Mouse (Mus musculus): ENCODE measurements around the gene Bmp6. TPM values are rescaled to one million over a fixed set of nuclear protein-coding genes. Genes with fewer than 3 reads are reported as not detected.

The Bmp6 gene
- polyA plus RNA-seq, 1 experiment from 2014 or later = 1.3 TPM

DNA sequence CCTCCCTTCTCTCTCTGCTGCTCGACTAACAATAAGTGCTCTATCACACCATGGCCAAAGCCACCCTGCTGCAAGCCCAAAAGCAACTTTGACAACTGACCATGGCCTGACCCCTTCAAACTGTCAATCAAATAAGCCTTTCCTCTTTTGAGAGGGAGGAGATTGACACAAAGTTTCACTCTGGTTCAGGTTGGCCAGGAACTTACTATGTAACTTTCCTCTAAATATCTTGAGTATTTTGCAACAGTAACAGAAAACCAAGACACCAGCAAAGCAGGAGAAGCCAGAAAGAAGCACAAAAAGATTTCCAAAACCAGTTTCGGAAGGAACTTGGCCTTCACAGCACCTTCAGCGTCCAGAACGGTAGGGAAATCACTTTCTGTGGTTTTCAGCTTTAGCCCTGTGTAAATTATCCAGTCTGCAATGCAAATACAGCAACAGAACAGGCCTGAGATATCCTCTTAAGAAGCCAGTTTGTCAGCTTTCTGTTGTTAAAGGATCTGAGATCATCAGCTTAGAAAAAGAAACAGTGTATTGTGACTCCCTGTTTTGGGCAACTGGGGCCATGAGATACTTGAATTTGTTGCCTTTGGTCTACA is 177.2 kb downstream of the Bmp6 start:
- peaks cover 15% of the 10 kb centered on the region for H3K4me1 ChIP-seq
- WGBS = 81% methylated on average over 4 of the region's 4 CpGs
- H3K9me3 ChIP-seq = no peaks in the 10 kb centered on the region
- H3K4me3 ChIP-seq = no peak overlapping the region
- no peak for ATAC-seq (ENCODE audit: insufficient number of reproducible peaks, low FRiP score, low TSS enrichment, low read depth)
- no peak overlapping the region for H3K9ac ChIP-seq
- no peak overlapping the region for H3K27ac ChIP-seq
- peaks cover 72% of the 10 kb centered on the region for H3K36me3 ChIP-seq
- H3K27me3 ChIP-seq = no peaks in the 10 kb centered on the region
- H3K4me2 ChIP-seq = no peak overlapping the region

DNA sequence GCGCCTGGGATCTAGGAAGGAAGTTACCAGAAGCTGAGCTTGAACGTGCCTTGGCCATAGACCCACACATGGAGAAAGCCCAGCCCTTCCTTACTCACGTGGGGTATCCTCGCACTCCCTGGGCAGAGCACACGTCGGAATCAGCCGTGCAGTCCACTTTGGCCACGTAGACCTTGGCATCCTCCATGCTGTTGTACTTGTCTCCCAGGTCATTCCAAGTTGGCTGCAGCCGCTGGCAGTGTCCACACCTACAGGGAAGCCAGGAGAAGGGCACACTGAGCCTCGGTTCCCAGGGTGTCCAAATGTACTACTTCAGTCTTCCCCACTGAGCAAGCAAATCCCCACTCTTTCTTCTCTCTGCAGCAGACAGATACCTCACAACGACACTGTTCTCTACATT is 178.3 kb downstream of the Bmp6 start:
- Histone ChIP-seq H3K27me3 (no peaks in the 10 kb centered on the region), H3K36me3 (peaks cover 62% of the 10 kb centered on the region), H3K9ac (no peak overlapping the region), H3K9me3 (no peaks in the 10 kb centered on the region), H3K4me1 (peaks cover 15% of the 10 kb centered on the region), H3K27ac (no peak overlapping the region), H3K4me2 (no peak overlapping the region), H3K4me3 (no peak overlapping the region)
- no peak for ATAC-seq (ENCODE audit: insufficient number of reproducible peaks, low FRiP score, low TSS enrichment, low read depth)
- WGBS = 90% methylated on average over 11 of the region's 11 CpGs

GRCm38 (mm10) chr13:38525261-38525660 is 180.4 kb downstream of the Bmp6 start:
- H3K27ac ChIP-seq = no peak overlapping the region
- H3K4me1 ChIP-seq = peaks cover 23% of the 10 kb centered on the region
- H3K9me3 ChIP-seq = no peaks in the 10 kb centered on the region
- ATAC-seq (ENCODE audit: insufficient number of reproducible peaks, low FRiP score, low TSS enrichment, low read depth) = no peak
- no peaks in the 10 kb centered on the region for H3K27me3 ChIP-seq
- WGBS = 82% methylated on average over 3 of the region's 3 CpGs
- H3K4me3 ChIP-seq = no peak overlapping the region
- no peak overlapping the region for H3K9ac ChIP-seq
- peaks cover 41% of the 10 kb centered on the region for H3K36me3 ChIP-seq
- H3K4me2 ChIP-seq = no peak overlapping the region

GRCm38 (mm10) chr13:38526116-38526515 is 181.2 kb downstream of the Bmp6 start:
- WGBS = 71% methylated on average over 2 of the region's 2 CpGs
- H3K36me3 ChIP-seq = peaks cover 33% of the 10 kb centered on the region
- H3K4me3 ChIP-seq = no peak overlapping the region
- peak overlapping the region; percentile 68 for H3K4me2 ChIP-seq
- no peak for ATAC-seq (ENCODE audit: insufficient number of reproducible peaks, low FRiP score, low TSS enrichment, low read depth)
- no peaks in the 10 kb centered on the region for H3K27me3 ChIP-seq
- H3K9me3 ChIP-seq = no peaks in the 10 kb centered on the region
- no peak overlapping the region for H3K9ac ChIP-seq
- H3K27ac ChIP-seq = no peak overlapping the region
- peaks cover 23% of the 10 kb centered on the region for H3K4me1 ChIP-seq

GRCm38 (mm10) chr13:38527041-38527796 is 182.3 kb downstream of the Bmp6 start:
- peaks cover 22% of the 10 kb centered on the region for H3K36me3 ChIP-seq
- H3K27ac ChIP-seq = peak overlapping the region; percentile 96
- H3K27me3 ChIP-seq = peaks cover under 1% of the 10 kb centered on the region; the same call in 1 of the 2 replicates
- no peaks in the 10 kb centered on the region for H3K9me3 ChIP-seq
- H3K9ac ChIP-seq = peak overlapping the region; percentile 91
- 4% methylated on average over 15 of the region's 15 CpGs for WGBS
- peaks cover 23% of the 10 kb centered on the region for H3K4me1 ChIP-seq
- no peak for ATAC-seq (ENCODE audit: insufficient number of reproducible peaks, low FRiP score, low TSS enrichment, low read depth)
- H3K4me2 ChIP-seq = peak overlapping the region; percentile 68
- H3K4me3 ChIP-seq = peak overlapping the region; percentile 92

DNA sequence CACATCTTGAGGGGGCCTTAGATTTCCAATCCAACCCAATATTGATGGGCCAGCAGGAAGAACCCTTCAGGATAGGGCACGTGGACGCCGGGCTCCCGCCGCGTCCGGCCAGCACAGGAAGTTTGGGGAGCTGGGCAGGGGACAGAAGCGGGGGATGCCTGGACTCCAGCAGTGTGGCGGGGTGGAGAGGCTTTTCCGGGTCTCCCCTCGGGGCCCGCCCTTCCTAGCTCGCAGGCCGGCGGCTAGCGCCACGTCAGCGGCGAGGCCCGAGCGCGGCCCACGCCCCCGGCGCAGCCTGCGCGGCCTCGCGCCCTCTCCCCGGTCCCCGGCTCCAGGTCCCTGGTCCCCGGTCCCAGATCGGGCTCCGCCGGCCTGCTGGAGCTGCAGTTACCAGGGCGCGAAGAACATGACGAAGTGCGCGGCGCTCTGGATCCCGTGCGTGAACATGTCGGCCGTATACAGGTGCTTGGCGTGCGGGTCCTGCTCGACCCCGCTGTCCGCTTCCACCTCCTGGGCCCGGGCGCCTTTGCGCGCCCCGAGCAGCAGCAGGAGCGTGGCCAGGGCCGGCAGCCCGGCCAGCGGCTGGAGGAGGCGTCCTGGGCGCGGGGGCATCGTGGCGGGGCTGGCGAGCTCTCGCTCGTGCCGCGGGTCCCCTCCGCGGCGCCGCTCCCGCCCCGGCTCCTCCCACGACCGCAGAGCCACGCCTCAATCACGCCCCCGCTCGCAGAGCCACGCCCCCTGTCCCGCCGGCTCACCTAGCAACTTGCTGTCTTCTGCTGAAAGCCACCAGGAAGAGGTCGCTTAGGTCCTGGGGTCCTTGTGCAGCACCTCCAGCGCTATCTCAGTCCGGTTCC is 183.1 kb downstream of the Bmp6 start:
- Histone ChIP-seq H3K27ac (peak overlapping the region; percentile 96), H3K36me3 (peaks cover 14% of the 10 kb centered on the region), H3K4me1 (peaks cover 23% of the 10 kb centered on the region), H3K9ac (peak overlapping the region; percentile 91), H3K27me3 (peaks cover 4% of the 10 kb centered on the region; the same call in 1 of the 2 replicates), H3K4me2 (peak overlapping the region; percentile 68), H3K9me3 (no peaks in the 10 kb centered on the region), H3K4me3 (peak overlapping the region; percentile 92)
- peak; percentile 82 for ATAC-seq (ENCODE audit: insufficient number of reproducible peaks, low FRiP score, low TSS enrichment, low read depth)
- under 1% methylated on average over 82 of the region's 87 CpGs for WGBS

GRCm38 (mm10) chr13:38528687-38529294 is 183.9 kb downstream of the Bmp6 start, which contains the start of gene Txndc5:
Txndc5 (minus strand) TSS chr13:38528824.
- WGBS = 45% methylated on average over 9 of the region's 9 CpGs
- Histone ChIP-seq H3K4me1 (peaks cover 23% of the 10 kb centered on the region), H3K4me2 (peak within 1 kb of the TSS; percentile 68), H3K27ac (peak within 1 kb of the TSS; percentile 96), H3K9me3 (no peaks in the 10 kb centered on the region), H3K9ac (peak within 1 kb of the TSS; percentile 91), H3K27me3 (peaks cover 4% of the 10 kb centered on the region; the same call in 1 of the 2 replicates), H3K36me3 (peaks cover 6% of the 10 kb centered on the region; the same call in 1 of the 2 replicates), H3K4me3 (peak within 1 kb of the TSS; percentile 92)
- ATAC-seq (ENCODE audit: insufficient number of reproducible peaks, low FRiP score, low TSS enrichment, low read depth) = no peak

- H3K9ac ChIP-seq = no peak overlapping the region
- no peak for ATAC-seq (ENCODE audit: insufficient number of reproducible peaks, low FRiP score, low TSS enrichment, low read depth)
- H3K9me3 ChIP-seq = no peaks in the 10 kb centered on the region
- no peak overlapping the region for H3K4me3 ChIP-seq
- WGBS = 93% methylated on average over 6 of the region's 6 CpGs
- H3K27ac ChIP-seq = no peak overlapping the region
- H3K27me3 ChIP-seq = peaks cover 4% of the 10 kb centered on the region; the same call in 1 of the 2 replicates
- no peak overlapping the region for H3K4me2 ChIP-seq
- H3K36me3 ChIP-seq = no peaks in the 10 kb centered on the region
- peaks cover 23% of the 10 kb centered on the region for H3K4me1 ChIP-seq
Measured at GRCm38 (mm10) chr13:38529576-38529975, 184.7 kb downstream of the Bmp6 start.

GRCm38 (mm10) chr13:38531498-38531897 is 186.6 kb downstream of the Bmp6 start:
- peaks cover 4% of the 10 kb centered on the region; the same call in 1 of the 2 replicates for H3K27me3 ChIP-seq
- WGBS = 78% methylated on average over 4 of the region's 4 CpGs
- no peak overlapping the region for H3K4me2 ChIP-seq
- H3K36me3 ChIP-seq = no peaks in the 10 kb centered on the region
- H3K4me3 ChIP-seq = no peak overlapping the region
- no peak overlapping the region for H3K27ac ChIP-seq
- ATAC-seq (ENCODE audit: insufficient number of reproducible peaks, low FRiP score, low TSS enrichment, low read depth) = no peak
- peaks cover 12% of the 10 kb centered on the region for H3K4me1 ChIP-seq
- H3K9ac ChIP-seq = no peak overlapping the region
- H3K9me3 ChIP-seq = no peaks in the 10 kb centered on the region

DNA sequence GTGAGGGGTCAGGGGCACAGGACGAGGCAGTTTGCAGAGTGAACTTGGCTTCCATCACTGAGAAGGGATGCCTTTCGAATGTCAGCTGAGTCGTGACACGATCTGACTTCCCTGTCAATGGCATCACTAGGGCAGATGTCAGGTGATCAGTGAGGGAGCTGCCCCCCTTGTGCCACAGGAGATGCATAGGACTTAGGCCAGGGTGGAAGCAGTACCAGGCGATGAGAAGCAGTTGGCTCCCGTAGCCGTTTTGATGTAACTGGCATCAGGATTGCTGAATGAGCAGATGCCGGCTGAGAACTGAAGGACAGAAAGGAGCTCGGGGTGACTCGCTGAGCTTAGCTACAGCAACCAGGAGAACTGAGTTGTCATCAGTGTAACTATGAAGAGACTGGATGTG is 188.6 kb downstream of the Bmp6 start:
- peaks cover 4% of the 10 kb centered on the region; the same call in 1 of the 2 replicates for H3K27me3 ChIP-seq
- no peak overlapping the region for H3K4me3 ChIP-seq
- no peak for ATAC-seq (ENCODE audit: insufficient number of reproducible peaks, low FRiP score, low TSS enrichment, low read depth)
- H3K4me1 ChIP-seq = peaks cover 6% of the 10 kb centered on the region
- H3K36me3 ChIP-seq = no peaks in the 10 kb centered on the region
- no peak overlapping the region for H3K27ac ChIP-seq
- H3K4me2 ChIP-seq = no peak overlapping the region
- WGBS = 82% methylated on average over 10 of the region's 10 CpGs
- H3K9me3 ChIP-seq = no peaks in the 10 kb centered on the region
- H3K9ac ChIP-seq = no peak overlapping the region

DNA sequence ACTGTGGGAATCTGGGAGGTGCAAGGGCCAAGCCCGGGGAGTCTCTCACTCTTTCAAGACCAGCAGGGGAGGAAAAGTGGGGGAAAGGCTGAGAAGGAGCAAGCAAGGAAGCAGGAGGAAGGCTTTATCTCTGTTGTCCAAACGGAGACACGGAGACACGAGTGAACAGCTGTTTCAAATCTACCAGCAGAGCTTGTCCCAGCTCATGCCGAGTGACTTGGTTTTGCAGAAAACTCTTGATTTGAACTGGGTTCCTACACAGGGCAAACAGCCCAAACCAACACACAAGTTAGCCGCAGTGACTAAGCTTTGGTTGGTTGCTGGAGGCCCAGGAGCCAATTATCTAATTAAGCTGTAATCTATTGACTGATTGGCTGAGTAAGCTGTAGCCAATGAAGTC is 189.1 kb downstream of the Bmp6 start:
- WGBS = 36% methylated on average over 6 of the region's 6 CpGs
- H3K4me2 ChIP-seq = no peak overlapping the region
- H3K27me3 ChIP-seq = peaks cover 4% of the 10 kb centered on the region; the same call in 1 of the 2 replicates
- no peak overlapping the region for H3K9ac ChIP-seq
- H3K9me3 ChIP-seq = no peaks in the 10 kb centered on the region
- no peak overlapping the region for H3K4me3 ChIP-seq
- H3K36me3 ChIP-seq = no peaks in the 10 kb centered on the region
- no peak overlapping the region for H3K27ac ChIP-seq
- H3K4me1 ChIP-seq = peaks cover under 1% of the 10 kb centered on the region
- no peak for ATAC-seq (ENCODE audit: insufficient number of reproducible peaks, low FRiP score, low TSS enrichment, low read depth)
